Mouse (Mus musculus) brain, adult 2 months (tissue): Measurements from ENCODE around the gene Dnali1.

Experiments
- DNase-seq: peaks from one replicate; pipeline ENCODE4 v3.0.0; 2011; ENCODE audit warnings: low read depth, low spot score

Dnali1 gene

DNA sequence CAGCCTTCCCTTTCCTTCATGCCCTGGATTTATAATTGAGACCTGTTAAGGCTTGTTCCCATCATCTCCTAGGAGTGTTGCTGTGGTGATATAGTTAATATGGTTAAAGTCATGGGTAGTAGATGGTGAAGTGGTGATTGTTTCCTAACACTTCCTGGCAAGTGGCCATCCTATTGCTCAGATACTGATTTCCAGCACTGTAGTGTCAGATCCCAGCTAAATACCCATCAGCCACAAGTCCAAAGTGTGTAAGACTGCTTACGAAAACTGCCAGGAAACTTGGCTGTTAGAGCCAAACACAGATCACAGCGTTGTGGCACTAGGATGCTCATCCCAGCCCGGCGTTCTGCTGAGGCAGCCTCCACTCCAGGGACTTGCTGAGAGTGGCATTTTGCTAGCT is 31.2 kb downstream of the Dnali1 start:
- no peak for DNase-seq

- DNase-seq = peak; percentile 98
These were observed 35.5 kb downstream of the Dnali1 start for GRCm38 (mm10) chr4:125029891-125030614.

DNA sequence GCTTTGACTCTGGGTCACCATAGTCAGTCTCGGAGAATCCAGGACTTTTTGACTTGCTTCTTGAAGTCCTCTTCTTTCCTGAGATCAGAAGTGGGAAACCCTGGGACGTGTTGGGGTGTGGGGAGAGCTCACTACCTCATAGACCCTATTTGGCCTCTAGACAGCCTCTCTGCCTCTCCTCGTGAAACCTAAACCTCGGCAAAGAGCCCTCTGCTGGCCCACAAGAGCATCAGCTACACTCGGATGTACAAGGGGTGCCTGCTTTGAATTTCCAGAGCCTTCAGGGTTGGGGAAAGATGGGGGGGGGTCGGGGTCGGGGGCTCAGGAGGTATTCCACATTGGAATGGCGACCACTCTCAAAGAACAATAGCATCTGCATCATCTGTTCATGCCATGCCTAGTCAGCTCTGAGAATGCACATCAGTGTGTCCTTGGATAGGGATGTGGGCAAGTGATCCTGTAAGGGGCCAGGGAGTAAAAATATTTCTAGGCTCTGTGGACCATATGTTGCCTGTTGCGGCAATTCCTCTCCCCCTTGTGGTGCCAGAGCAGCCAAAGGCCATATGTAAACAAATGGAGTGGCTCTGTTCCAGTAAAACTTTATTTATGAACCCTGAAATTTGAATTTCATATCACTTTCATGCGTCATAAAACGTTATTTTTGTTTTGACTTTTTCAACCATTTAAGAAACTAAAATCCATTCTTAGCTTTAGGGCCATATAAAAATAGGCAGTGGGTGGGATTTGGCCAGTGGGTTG is 44.5 kb downstream of the Dnali1 start:
- peak; percentile 55 for DNase-seq

DNA sequence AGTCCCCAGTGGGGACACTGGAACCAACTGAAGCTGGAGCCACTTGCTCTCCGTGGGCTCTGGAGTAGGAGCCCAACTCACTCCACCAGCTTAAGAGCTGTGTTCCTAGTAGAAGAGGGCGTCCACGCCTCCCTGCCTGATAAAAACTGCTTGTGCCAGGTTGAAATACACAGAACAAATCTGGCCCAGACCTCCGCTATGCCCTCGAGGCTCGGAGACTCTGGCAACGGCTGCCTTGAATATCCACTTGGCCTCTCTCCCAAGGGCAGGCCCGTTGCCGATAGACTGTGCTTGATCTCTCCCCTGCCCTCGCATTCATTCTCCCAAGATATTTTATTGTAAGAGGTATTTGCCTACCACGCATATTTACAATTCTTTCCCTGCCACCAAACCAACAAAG is 48.1 kb downstream of the Dnali1 start:
- DNase-seq = no peak

- no peak for DNase-seq
These were observed 49.5 kb downstream of the Dnali1 start, which contains the start of gene Gnl2 for GRCm38 (mm10) chr4:125015806-125016635. Gene Gnl2, plus strand, starts transcription at chr4:125016585.

DNA sequence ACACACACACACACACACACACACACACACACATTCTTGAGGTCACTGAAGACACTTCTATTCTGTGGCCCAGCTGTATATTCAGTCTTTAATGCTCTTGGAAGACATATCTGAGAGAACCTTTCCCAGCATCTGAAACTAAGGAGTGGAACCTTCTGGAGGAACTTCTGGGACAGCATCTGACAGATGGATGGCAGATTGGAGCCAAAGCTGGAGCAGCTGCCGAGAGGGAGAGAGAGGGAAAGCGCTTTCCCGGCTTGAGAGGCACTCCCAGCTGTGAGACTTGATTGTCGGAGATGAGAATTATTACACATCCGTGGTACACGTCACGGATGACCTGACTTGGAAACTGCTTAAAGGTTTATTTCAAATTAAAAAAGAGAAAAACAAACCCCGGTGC is 56.8 kb downstream of the Dnali1 start:
- DNase-seq = peak; percentile 63

DNA sequence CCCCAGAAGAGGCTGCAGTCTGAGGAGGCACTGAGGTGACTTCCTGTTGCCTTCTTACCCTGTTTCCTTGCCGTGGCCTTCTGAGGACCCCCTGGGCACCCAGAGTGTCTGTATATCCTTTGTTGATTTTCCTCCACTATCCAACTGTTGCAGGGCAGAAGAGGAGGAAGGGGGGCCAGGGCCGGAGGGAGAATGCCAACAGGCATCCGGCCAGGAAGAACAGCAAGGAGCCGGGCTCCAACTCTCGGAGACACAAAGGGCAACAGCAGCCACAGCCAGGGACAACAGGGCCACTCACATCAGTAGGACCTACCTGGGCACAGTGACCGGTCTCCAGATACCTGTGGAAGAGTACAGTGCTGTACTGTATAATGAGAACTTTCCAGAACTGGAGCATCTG is 57.3 kb downstream of the Dnali1 start:
- DNase-seq = no peak

DNA sequence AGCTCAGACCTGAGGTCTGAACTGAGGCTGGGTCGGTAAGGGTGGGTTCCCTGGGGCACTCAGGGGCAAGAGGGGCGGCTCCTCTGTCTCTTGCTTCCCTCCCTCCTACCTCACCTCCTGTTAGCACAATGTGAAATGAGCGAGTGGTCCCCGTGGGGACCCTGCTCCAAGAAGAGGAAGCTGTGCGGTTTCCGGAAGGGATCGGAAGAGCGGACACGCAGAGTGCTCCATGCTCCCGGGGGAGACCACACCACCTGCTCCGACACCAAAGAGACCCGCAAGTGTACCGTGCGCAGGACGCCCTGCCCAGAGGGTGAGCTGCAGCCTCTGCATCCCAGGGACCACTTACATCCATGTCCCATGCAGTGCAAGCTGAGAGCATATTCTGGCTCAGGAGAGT is 58.0 kb downstream of the Dnali1 start:
- DNase-seq = no peak
